Mouse (Mus musculus) lung, embryonic 16.5 days (tissue): ENCODE measurements around the gene Nup214. TPM values are rescaled to one million over a fixed set of nuclear protein-coding genes. Genes with fewer than 3 reads are reported as not detected.

ENCODE experiments used
- ATAC-seq: fragments of 200-750 bp; cut with Nextera tagmentation; 2 replicates; pipeline ENCODE4 v1.8.0; 2017; ENCODE audit warnings: low read depth, mild to moderate bottlenecking, moderate library complexity
- H3K27ac ChIP-seq: fragments of 300-500 bp; sonication (generic); 2 replicates; pipeline ENCODE4 v1.5.1; 2014; ENCODE audit warnings: mild to moderate bottlenecking, control low read depth, low read length
- H3K27me3 ChIP-seq: fragments of 300-500 bp; sonication (generic); 2 replicates; pipeline ENCODE4 v1.6.1; 2014; ENCODE audit warnings: low read depth, low read length, mixed read lengths; ENCODE audit not compliant: control insufficient read depth, insufficient read depth
- H3K36me3 ChIP-seq: fragments of 300-500 bp; sonication (generic); 2 replicates; pipeline ENCODE4 v1.6.1; 2014; ENCODE audit warnings: low read length; ENCODE audit not compliant: control insufficient read depth, insufficient read depth
- H3K4me1 ChIP-seq: fragments of 300-500 bp; sonication (generic); replicated peaks from 2 replicates; pipeline ENCODE4 v1.6.1; 2014; ENCODE audit warnings: low read length, mixed read lengths; ENCODE audit not compliant: control insufficient read depth, insufficient read depth
- H3K4me2 ChIP-seq: fragments of 300-500 bp; sonication (generic); 2 replicates; pipeline ENCODE4 v1.6.1; 2014; ENCODE audit warnings: low read depth, low read length, control low read depth
- H3K4me3 ChIP-seq: fragments of 300-500 bp; sonication (generic); 2 replicates; pipeline ENCODE4 v1.5.1; 2014; ENCODE audit warnings: mild to moderate bottlenecking, low read length, control low read depth
- H3K9ac ChIP-seq: fragments of 300-500 bp; sonication (generic); 2 replicates; pipeline ENCODE4 v1.6.1; 2014; ENCODE audit warnings: low read length, control low read depth
- H3K9me3 ChIP-seq: fragments of 300-500 bp; sonication (generic); 2 replicates; pipeline ENCODE4 v1.6.1; 2016; ENCODE audit warnings: low read length; ENCODE audit not compliant: control insufficient read depth
- WGBS: fragments of 180-500 bp; shearing (Covaris S2); extraction: QIAGEN DNeasy Blood & Tissue Kit; methylation state at CpG from one replicate; pipeline ENCODE4 v1.1.7; 2014; 5-methylcytosine and 5-hydroxymethylcytosine counted together
- polyA plus RNA-seq: library from polyadenylated mRNA; unstranded; fragments of >200 nt; fragmentation: Nextera tagmentation; extraction: Ambion mirVana; gene quantifications from 2 replicates; pipeline ENCODE4 v1.2.1, GENCODE M21; 2015

Nup214 gene
- polyA plus RNA-seq, 1 experiment from 2014 or later: 86.6 TPM

GRCm38 (mm10) chr2:31957211-31957610 lies 17.0 kb upstream of the Nup214 start:
- 83% methylated on average over 10 of the region's 10 CpGs for WGBS
- H3K4me2 ChIP-seq: no peak overlapping the region
- no peak overlapping the region for H3K9ac ChIP-seq
- no peak overlapping the region for H3K27ac ChIP-seq
- H3K4me3 ChIP-seq: no peak overlapping the region
- ATAC-seq: no peak
- H3K4me1 ChIP-seq: peaks cover 9% of the 10 kb centered on the region
- H3K27me3 ChIP-seq: no peaks in the 10 kb centered on the region
- no peaks in the 10 kb centered on the region for H3K36me3 ChIP-seq
- no peaks in the 10 kb centered on the region for H3K9me3 ChIP-seq

GRCm38 (mm10) chr2:31960986-31961385 lies 13.2 kb upstream of the Nup214 start:
- Histone ChIP-seq H3K9ac (no peak overlapping the region), H3K9me3 (no peaks in the 10 kb centered on the region), H3K4me2 (no peak overlapping the region), H3K27me3 (no peaks in the 10 kb centered on the region), H3K36me3 (no peaks in the 10 kb centered on the region), H3K4me3 (no peak overlapping the region), H3K4me1 (peaks cover 10% of the 10 kb centered on the region), H3K27ac (no peak overlapping the region)
- WGBS: 91% methylated on average over 8 of the region's 8 CpGs
- ATAC-seq: no peak

GRCm38 (mm10) chr2:31961791-31962222 lies 12.4 kb upstream of the Nup214 start:
- no peaks in the 10 kb centered on the region for H3K36me3 ChIP-seq
- no peaks in the 10 kb centered on the region for H3K27me3 ChIP-seq
- 0 out of 2 replicates have a peak overlapping the region, but pooled peaks have one; percentile 1 for H3K9ac ChIP-seq
- no peaks in the 10 kb centered on the region for H3K9me3 ChIP-seq
- H3K4me1 ChIP-seq: peaks cover 10% of the 10 kb centered on the region
- no peak overlapping the region for H3K4me2 ChIP-seq
- 62% methylated on average over 4 of the region's 4 CpGs for WGBS
- peak overlapping the region; percentile 89 for H3K27ac ChIP-seq
- H3K4me3 ChIP-seq: no peak overlapping the region
- ATAC-seq: no peak

- no peaks in the 10 kb centered on the region for H3K27me3 ChIP-seq
- H3K9ac ChIP-seq: 0 out of 2 replicates have a peak overlapping the region, but pooled peaks have one; percentile 1
- peak overlapping the region; percentile 89 for H3K27ac ChIP-seq
- H3K4me1 ChIP-seq: peaks cover 10% of the 10 kb centered on the region
- H3K36me3 ChIP-seq: no peaks in the 10 kb centered on the region
- no peak overlapping the region for H3K4me2 ChIP-seq
- no peak overlapping the region for H3K4me3 ChIP-seq
- peak; percentile 86 for ATAC-seq
- WGBS: 50% methylated on average over 8 of the region's 8 CpGs
- no peaks in the 10 kb centered on the region for H3K9me3 ChIP-seq
These were observed 11.6 kb upstream of the Nup214 start for GRCm38 (mm10) chr2:31962501-31963224.

- H3K4me3 ChIP-seq: no peak overlapping the region
- WGBS: 69% methylated on average over 7 of the region's 7 CpGs
- no peaks in the 10 kb centered on the region for H3K36me3 ChIP-seq
- H3K4me2 ChIP-seq: no peak overlapping the region
- no peak overlapping the region for H3K9ac ChIP-seq
- peaks cover 10% of the 10 kb centered on the region for H3K4me1 ChIP-seq
- no peaks in the 10 kb centered on the region for H3K27me3 ChIP-seq
- H3K9me3 ChIP-seq: no peaks in the 10 kb centered on the region
- peak overlapping the region; percentile 27 for H3K27ac ChIP-seq
- ATAC-seq: peak; percentile 61
These were observed 10.7 kb upstream of the Nup214 start for GRCm38 (mm10) chr2:31963491-31963890.

GRCm38 (mm10) chr2:31964191-31964590 lies 10.0 kb upstream of the Nup214 start:
- Histone ChIP-seq H3K4me1 (peaks cover 10% of the 10 kb centered on the region), H3K36me3 (no peaks in the 10 kb centered on the region), H3K27ac (no peak overlapping the region; the same call in 1 of the 2 replicates), H3K27me3 (no peaks in the 10 kb centered on the region), H3K4me2 (no peak overlapping the region), H3K4me3 (no peak overlapping the region), H3K9ac (no peak overlapping the region), H3K9me3 (no peaks in the 10 kb centered on the region)
- no peak for ATAC-seq
- WGBS: 71% methylated on average over 3 of the region's 3 CpGs

GRCm38 (mm10) chr2:31965110-31965509 lies 9.1 kb upstream of the Nup214 start:
- no peak for ATAC-seq

GRCm38 (mm10) chr2:31966801-31967200 lies 7.4 kb upstream of the Nup214 start:
- Histone ChIP-seq H3K4me2 (no peak overlapping the region), H3K9ac (no peak overlapping the region), H3K4me3 (no peak overlapping the region), H3K36me3 (no peaks in the 10 kb centered on the region), H3K27me3 (no peaks in the 10 kb centered on the region), H3K27ac (no peak overlapping the region), H3K4me1 (peaks cover 5% of the 10 kb centered on the region), H3K9me3 (no peaks in the 10 kb centered on the region)
- ATAC-seq: no peak
- WGBS: 70% methylated on average over 8 of the region's 8 CpGs

More at GRCm38 (mm10) chr2:31965110-31965509, 9.1 kb upstream of the Nup214 start:
- no peak overlapping the region for H3K9ac ChIP-seq
- H3K27ac ChIP-seq: no peak overlapping the region
- no peaks in the 10 kb centered on the region for H3K27me3 ChIP-seq
- H3K4me3 ChIP-seq: no peak overlapping the region
- H3K36me3 ChIP-seq: no peaks in the 10 kb centered on the region
- H3K9me3 ChIP-seq: no peaks in the 10 kb centered on the region
- H3K4me1 ChIP-seq: peaks cover 5% of the 10 kb centered on the region
- no peak overlapping the region for H3K4me2 ChIP-seq

- H3K4me1 ChIP-seq: peaks cover 13% of the 10 kb centered on the region
- ATAC-seq: no peak
- no peaks in the 10 kb centered on the region for H3K27me3 ChIP-seq
- H3K9ac ChIP-seq: no peak overlapping the region
- H3K4me2 ChIP-seq: no peak overlapping the region
- H3K27ac ChIP-seq: no peak overlapping the region
- WGBS: 83% methylated on average over 4 of the region's 4 CpGs
- H3K36me3 ChIP-seq: peaks cover 11% of the 10 kb centered on the region
- no peak overlapping the region for H3K4me3 ChIP-seq
- H3K9me3 ChIP-seq: no peaks in the 10 kb centered on the region
These were observed 1.6 kb upstream of the Nup214 start for GRCm38 (mm10) chr2:31972589-31972988.
